Mouse (Mus musculus) neural tube, embryonic 12.5 days (tissue): ENCODE measurements at regions not wholly inside any gene's neighbourhood (a gene's known extent, or its start where the extent isn't known, plus 50 kb on each side); places are given as distances from the start of the nearest gene placed in this dataset.

Experiments used
- ATAC-seq: fragments of 200-750 bp; cut with Nextera tagmentation; 2 replicates; pipeline ENCODE4 v1.8.0; 2017; ENCODE audit warnings: low read depth, mild to moderate bottlenecking, moderate TSS enrichment, moderate library complexity; ENCODE audit not compliant: low FRiP score
- H3K27ac ChIP-seq: fragments of 300-500 bp; sonication (generic); 2 replicates; pipeline ENCODE4 v1.5.1; 2016
- H3K27me3 ChIP-seq: fragments of 300-500 bp; sonication (generic); replicated peaks from 2 replicates; pipeline ENCODE4 v1.6.1; 2016; ENCODE audit warnings: mild to moderate bottlenecking
- H3K36me3 ChIP-seq: fragments of 300-500 bp; sonication (generic); 2 replicates; pipeline ENCODE4 v1.6.1; 2016; ENCODE audit warnings: mild to moderate bottlenecking
- H3K4me1 ChIP-seq: fragments of 300-500 bp; sonication (generic); 2 replicates; pipeline ENCODE4 v1.6.1; 2016
- H3K4me2 ChIP-seq: fragments of 300-500 bp; sonication (generic); replicated peaks from 2 replicates; pipeline ENCODE4 v1.6.1; 2016; ENCODE audit warnings: mild to moderate bottlenecking
- H3K4me3 ChIP-seq: fragments of 300-500 bp; sonication (generic); 2 replicates; pipeline ENCODE4 v1.5.1; 2016
- H3K9ac ChIP-seq: fragments of 300-500 bp; sonication (generic); 2 replicates; pipeline ENCODE4 v1.6.1; 2016; ENCODE audit warnings: mild to moderate bottlenecking
- H3K9me3 ChIP-seq: fragments of 300-500 bp; sonication (generic); 2 replicates; pipeline ENCODE4 v1.6.1; 2016; ENCODE audit warnings: mild to moderate bottlenecking
- WGBS: fragments of 180-500 bp; shearing (Covaris S2); methylation state at CpG from one replicate; pipeline ENCODE4 v1.1.7; 2016; 5-methylcytosine and 5-hydroxymethylcytosine counted together

DNA sequence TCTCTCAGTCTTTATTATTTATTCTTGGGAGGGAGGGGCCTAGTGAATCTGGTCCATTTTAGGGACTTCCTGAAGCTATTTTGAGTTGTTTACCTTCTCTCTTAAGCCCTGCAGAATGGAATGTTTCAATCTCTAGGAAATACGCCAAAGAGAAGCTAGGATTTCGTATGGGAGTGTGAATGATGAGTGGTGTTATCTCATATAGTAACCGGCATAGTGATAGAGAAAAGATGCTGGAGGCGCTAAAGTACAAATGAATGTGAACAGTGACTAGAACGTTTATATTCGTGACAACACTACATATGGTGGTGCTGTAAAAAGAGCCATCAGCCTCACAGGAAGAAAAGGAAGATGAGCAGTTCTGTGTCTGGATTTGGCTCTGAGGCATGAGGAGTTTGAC lies 145.2 kb upstream of the Ube2e3 start:
- no peak overlapping the region for H3K4me2 ChIP-seq
- no peak for ATAC-seq
- H3K27ac ChIP-seq: no peak overlapping the region
- no peaks in the 10 kb centered on the region for H3K9me3 ChIP-seq
- H3K4me1 ChIP-seq: no peaks in the 10 kb centered on the region
- H3K4me3 ChIP-seq: no peak overlapping the region
- H3K27me3 ChIP-seq: no peaks in the 10 kb centered on the region
- no peaks in the 10 kb centered on the region for H3K36me3 ChIP-seq
- no peak overlapping the region for H3K9ac ChIP-seq
- 94% methylated on average over 6 of the region's 6 CpGs for WGBS

DNA sequence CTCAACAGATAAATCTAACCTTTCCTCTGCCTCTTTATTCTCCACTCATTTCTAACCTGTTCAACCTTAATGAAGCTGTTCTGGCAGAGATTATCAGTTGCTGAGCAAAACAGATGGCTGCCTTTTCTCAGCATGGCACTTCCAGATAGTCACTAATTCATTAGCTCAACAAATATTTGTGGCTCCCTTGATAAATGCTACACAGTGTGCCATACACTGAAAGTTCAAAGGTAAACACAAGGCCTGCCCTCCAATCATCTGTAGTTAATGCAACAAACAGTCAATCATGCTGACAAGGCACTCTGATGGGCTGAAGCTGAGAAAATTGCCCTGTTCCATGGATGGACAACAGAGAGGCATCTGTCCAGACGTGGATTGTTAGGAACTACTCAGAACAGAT lies 149.4 kb upstream of the Ube2e3 start:
- Histone ChIP-seq H3K27me3 (no peaks in the 10 kb centered on the region), H3K9me3 (no peaks in the 10 kb centered on the region), H3K4me1 (no peaks in the 10 kb centered on the region), H3K4me2 (no peak overlapping the region), H3K9ac (no peak overlapping the region), H3K27ac (no peak overlapping the region), H3K4me3 (no peak overlapping the region), H3K36me3 (no peaks in the 10 kb centered on the region)
- peak; percentile 61; the same call in 1 of the 2 replicates for ATAC-seq
- 46% methylated on average over 1 of the region's 1 CpGs for WGBS

DNA sequence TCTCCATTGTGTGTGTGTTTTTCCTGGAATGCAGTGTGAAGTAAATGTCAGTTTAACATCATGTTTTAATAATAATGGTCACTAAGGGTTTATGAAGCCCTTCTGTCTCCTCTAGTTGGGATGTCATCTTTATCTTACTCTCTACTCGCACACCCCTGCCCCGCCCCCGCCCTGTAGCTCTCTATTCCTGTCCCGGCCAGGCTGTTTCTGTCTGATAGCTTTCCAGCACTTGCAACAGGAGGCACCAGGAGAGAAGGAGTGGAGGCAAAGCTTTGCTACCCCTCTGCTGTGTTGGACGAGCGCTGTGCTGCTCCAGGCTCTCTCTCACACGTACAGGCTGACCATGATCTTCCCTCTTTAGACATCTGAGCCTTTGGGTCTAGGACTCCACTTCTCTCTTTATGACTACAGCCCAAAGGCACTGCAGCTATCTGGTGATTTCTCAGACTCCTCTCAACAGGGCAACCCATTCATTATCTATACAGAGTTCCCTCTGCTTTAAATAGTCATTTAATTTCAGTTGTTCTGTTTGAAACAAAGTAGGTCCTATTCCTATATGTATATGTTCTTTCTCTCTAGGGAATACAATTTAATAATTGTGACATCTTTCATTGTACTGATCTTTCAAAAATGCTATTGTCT lies 151.6 kb upstream of the Ube2e3 start:
- Histone ChIP-seq H3K9me3 (no peaks in the 10 kb centered on the region), H3K27me3 (no peaks in the 10 kb centered on the region), H3K27ac (no peak overlapping the region), H3K4me1 (no peaks in the 10 kb centered on the region), H3K9ac (no peak overlapping the region), H3K36me3 (no peaks in the 10 kb centered on the region), H3K4me2 (no peak overlapping the region), H3K4me3 (no peak overlapping the region)
- WGBS: 80% methylated on average over 7 of the region's 7 CpGs
- no peak for ATAC-seq

DNA sequence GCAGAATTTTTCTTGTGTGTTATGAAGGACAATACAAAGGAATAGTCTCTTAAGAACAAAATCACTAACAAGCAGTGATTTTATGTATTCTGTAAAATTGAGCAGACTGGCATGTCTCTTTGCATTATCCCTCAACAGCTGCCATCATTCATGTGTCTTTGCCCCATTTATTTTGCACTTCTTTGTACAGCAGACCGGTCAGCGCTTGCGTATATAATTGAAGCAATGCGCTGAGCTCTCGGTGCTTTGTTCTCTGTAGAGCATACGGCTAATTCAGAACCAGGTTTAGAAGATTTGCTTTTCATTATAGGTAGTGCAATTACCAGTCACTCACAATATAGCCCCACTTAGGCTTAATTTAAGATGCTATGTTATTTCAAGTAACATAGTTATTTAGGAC lies 173.1 kb upstream of the Ube2e3 start:
- H3K36me3 ChIP-seq: no peaks in the 10 kb centered on the region
- ATAC-seq: peak; percentile 53

DNA sequence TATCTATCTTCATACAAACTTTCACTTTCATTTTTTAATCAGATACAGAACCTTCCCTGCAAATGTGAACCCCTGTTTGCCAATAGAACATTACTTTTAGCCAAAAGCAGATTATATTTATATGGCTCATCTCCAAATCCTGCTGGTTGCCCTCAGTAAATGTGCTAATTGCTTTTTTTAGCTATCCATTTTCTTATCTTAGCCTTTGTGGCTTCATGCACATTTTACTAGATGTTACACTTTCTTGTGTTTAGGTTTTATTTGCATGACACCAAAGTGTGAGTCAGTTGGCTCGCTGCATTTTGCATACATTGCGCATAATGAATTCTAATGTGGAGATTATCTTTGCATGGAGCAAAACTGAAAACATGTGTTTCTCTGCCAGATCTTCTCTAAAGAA lies 211.3 kb upstream of the Ube2e3 start:
- no peak overlapping the region for H3K4me2 ChIP-seq
- no peaks in the 10 kb centered on the region for H3K36me3 ChIP-seq
- H3K27me3 ChIP-seq: no peaks in the 10 kb centered on the region
- ATAC-seq: no peak
- H3K9ac ChIP-seq: no peak overlapping the region
- no peaks in the 10 kb centered on the region for H3K4me1 ChIP-seq
- WGBS: 80% methylated on average over 2 of the region's 2 CpGs
- H3K27ac ChIP-seq: no peak overlapping the region
- no peak overlapping the region for H3K4me3 ChIP-seq
- no peaks in the 10 kb centered on the region for H3K9me3 ChIP-seq

More for the DNA sequence above, 173.1 kb upstream of the Ube2e3 start:
- Histone ChIP-seq H3K27me3 (no peaks in the 10 kb centered on the region), H3K27ac (no peak overlapping the region), H3K9ac (no peak overlapping the region), H3K4me2 (no peak overlapping the region), H3K4me1 (no peaks in the 10 kb centered on the region), H3K9me3 (no peaks in the 10 kb centered on the region), H3K4me3 (no peak overlapping the region)
- 49% methylated on average over 6 of the region's 6 CpGs for WGBS

DNA sequence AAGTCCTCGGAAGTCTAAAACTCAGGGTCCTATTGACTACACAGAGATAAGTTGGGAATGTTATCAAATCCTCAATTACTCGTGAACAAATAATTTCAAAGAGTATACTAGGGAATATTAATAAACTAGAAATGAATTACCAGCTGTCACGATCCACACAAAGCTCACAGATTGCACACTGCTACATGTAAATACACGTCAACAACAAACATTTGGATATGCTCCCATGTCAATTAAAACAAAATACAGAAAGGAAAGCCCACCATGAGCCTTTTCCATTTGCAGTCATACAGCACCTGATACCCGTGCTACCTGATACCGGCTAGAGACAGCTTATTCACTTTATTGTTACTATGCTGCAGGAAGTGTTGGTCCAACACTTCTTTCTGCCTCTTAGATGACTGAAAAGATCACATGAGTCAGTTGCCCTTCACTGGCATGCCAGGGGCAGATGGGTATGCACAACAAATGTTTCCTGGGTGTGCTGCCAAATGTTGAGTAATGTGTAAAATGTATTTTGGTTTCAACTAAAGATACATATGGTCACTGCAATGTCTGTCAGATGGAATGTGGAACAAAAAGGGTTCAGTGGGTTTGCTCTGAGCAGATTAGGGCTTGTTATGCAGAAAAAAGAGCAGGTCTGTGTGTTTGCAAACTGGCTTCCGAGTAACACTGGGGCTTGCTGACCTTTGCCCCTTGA lies 212.6 kb upstream of the Ube2e3 start:
- Histone ChIP-seq H3K9ac (no peak overlapping the region), H3K4me3 (no peak overlapping the region), H3K4me1 (no peaks in the 10 kb centered on the region), H3K27me3 (no peaks in the 10 kb centered on the region), H3K27ac (no peak overlapping the region), H3K4me2 (no peak overlapping the region), H3K36me3 (no peaks in the 10 kb centered on the region), H3K9me3 (no peaks in the 10 kb centered on the region)
- ATAC-seq: no peak
- WGBS: 77% methylated on average over 7 of the region's 7 CpGs

DNA sequence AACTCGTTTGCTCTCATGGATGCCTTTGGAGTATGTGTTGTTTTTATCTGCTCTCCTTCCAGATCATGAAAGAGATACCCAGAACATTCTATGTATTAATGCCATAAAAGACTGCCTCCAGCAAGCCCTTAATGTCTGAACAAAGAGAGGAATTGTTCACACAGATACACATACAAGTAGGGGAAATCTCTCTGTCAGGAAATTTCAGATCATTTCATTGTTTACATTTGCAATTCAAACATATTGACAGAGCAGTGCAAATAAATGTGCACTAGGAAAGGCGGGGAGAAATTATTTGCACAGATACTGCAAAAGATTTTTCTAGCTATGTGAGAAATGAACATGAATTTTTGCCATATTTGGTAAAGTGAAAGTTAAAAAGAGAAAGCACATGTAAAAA lies 216.4 kb upstream of the Ube2e3 start:
- Histone ChIP-seq H3K4me3 (no peak overlapping the region), H3K9me3 (no peaks in the 10 kb centered on the region), H3K4me2 (no peak overlapping the region), H3K27me3 (no peaks in the 10 kb centered on the region), H3K27ac (no peak overlapping the region), H3K4me1 (no peaks in the 10 kb centered on the region), H3K9ac (no peak overlapping the region), H3K36me3 (no peaks in the 10 kb centered on the region)
- ATAC-seq: no peak
- WGBS: 61% methylated on average over 2 of the region's 2 CpGs

DNA sequence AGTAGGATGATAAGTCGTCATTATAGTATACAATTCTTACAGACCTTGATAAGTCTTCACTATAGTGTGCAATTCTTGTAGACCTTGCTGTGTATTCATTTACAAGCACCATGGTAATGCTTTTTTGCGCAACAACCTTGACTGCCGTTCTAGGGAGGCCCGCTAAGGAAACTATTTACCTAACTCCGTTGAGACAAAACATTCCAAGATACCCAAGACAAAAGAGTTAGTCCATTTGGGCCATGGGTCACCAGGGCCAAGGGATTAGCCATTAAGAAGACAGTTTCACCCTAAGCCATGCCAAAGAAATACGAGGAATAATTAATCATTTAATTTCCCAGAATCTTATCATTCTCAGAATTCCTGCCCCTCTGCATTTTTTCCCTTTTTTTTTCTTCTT lies 227.6 kb upstream of the Ube2e3 start:
- no peak overlapping the region for H3K9ac ChIP-seq
- H3K4me3 ChIP-seq: no peak overlapping the region
- no peak overlapping the region for H3K4me2 ChIP-seq
- ATAC-seq: no peak
- H3K9me3 ChIP-seq: no peaks in the 10 kb centered on the region
- no peak overlapping the region for H3K27ac ChIP-seq
- no peaks in the 10 kb centered on the region for H3K27me3 ChIP-seq
- WGBS: 89% methylated on average over 6 of the region's 6 CpGs
- H3K36me3 ChIP-seq: no peaks in the 10 kb centered on the region
- no peaks in the 10 kb centered on the region for H3K4me1 ChIP-seq

DNA sequence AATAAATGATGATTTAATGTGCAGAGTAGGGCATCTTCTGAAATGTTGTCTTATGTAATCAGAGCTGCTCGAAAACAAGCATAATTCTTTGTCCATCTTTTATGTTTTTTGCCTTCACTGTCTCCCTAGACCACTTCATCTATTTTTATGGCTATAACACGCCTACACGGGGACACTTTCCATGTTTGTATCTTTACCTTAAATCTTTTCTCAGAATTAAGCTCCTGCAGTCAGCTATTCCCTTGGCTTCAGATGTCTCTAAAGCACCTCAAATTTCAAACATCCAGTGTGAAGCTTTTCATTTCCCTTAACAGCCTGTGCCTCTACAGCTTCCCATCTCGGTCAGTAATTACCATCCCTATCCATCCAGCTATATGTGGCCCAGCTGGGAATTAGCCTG lies 242.7 kb upstream of the Ube2e3 start:
- H3K27ac ChIP-seq: no peak overlapping the region
- ATAC-seq: no peak
- H3K4me2 ChIP-seq: no peak overlapping the region
- no peaks in the 10 kb centered on the region for H3K4me1 ChIP-seq
- no peaks in the 10 kb centered on the region for H3K36me3 ChIP-seq
- H3K9me3 ChIP-seq: no peaks in the 10 kb centered on the region
- H3K27me3 ChIP-seq: no peaks in the 10 kb centered on the region
- WGBS: 73% methylated on average over 4 of the region's 4 CpGs
- H3K4me3 ChIP-seq: no peak overlapping the region
- no peak overlapping the region for H3K9ac ChIP-seq

DNA sequence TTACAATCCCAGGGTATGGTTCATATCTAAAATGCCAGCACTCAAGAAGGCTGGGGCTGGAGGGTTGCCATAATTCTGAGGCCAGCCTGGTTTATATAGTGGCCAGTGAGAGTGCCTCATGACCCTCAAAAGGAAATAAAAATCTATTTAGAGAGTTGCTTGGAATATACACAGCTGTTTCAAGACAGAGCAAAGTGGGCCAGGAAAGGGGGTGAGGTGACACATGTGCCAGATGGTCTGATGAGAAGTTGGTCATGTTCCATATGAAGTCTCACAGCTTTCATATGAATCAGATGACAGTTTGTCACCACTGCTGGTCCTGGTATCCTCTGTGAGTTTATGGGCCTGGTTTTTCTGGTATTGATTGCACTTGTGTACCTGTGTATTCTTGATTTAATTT lies 261.5 kb upstream of the Ube2e3 start:
- no peak overlapping the region for H3K4me2 ChIP-seq
- H3K9ac ChIP-seq: no peak overlapping the region
- no peak overlapping the region for H3K4me3 ChIP-seq
- no peaks in the 10 kb centered on the region for H3K9me3 ChIP-seq
- H3K27me3 ChIP-seq: no peaks in the 10 kb centered on the region
- no peak overlapping the region for H3K27ac ChIP-seq
- no peaks in the 10 kb centered on the region for H3K4me1 ChIP-seq
- ATAC-seq: no peak
- H3K36me3 ChIP-seq: no peaks in the 10 kb centered on the region

DNA sequence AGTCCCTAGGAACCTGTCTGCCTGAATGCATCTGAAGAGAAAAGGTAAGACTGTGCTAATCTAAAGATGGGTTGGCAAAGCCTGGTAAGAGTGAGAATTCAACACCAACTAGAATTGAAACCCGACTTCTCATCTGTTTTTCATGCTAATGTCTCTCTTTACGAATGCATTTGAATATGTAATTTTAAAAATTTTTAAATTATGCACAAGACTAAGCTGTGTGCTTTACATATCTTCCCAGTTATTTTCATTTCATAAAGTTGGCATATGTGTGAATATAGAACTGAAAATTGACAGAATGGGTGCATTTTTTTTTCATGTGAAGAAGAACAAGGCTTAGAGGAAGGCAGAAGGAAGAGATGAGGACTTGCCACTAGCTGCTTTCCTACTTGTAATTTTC lies 267.2 kb upstream of the Ube2e3 start:
- no peaks in the 10 kb centered on the region for H3K9me3 ChIP-seq
- no peaks in the 10 kb centered on the region for H3K27me3 ChIP-seq
- no peak overlapping the region for H3K4me2 ChIP-seq
- no peak overlapping the region for H3K9ac ChIP-seq
- no peaks in the 10 kb centered on the region for H3K36me3 ChIP-seq
- no peak overlapping the region for H3K27ac ChIP-seq
- H3K4me3 ChIP-seq: no peak overlapping the region
- no peaks in the 10 kb centered on the region for H3K4me1 ChIP-seq
- 87% methylated on average over 2 of the region's 2 CpGs for WGBS
- no peak for ATAC-seq

DNA sequence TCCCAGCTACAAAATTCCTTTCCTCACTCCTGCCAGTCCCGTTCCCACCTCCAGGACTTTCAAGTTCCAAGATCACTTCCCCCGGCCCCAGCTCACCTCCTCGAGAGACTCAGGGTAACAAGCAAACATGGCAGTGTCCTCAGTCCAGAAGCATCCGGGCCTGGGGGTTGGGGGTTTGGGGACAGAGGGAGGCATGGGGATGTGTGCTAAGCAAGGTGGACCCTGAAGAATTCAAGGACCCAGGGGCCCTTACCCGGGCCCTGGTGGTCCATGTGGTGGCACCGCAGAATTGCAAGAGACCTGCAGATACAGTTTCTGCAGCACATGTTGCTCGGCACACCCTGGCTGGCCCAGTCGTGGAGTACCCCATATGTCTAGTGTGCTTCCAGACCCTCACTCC lies 269.9 kb upstream of the Ube2e3 start:
- Histone ChIP-seq H3K27ac (no peak overlapping the region), H3K4me2 (no peak overlapping the region), H3K4me3 (no peak overlapping the region), H3K27me3 (no peaks in the 10 kb centered on the region), H3K4me1 (no peaks in the 10 kb centered on the region), H3K36me3 (no peaks in the 10 kb centered on the region), H3K9me3 (no peaks in the 10 kb centered on the region), H3K9ac (no peak overlapping the region)
- 92% methylated on average over 8 of the region's 8 CpGs for WGBS
- ATAC-seq: no peak

DNA sequence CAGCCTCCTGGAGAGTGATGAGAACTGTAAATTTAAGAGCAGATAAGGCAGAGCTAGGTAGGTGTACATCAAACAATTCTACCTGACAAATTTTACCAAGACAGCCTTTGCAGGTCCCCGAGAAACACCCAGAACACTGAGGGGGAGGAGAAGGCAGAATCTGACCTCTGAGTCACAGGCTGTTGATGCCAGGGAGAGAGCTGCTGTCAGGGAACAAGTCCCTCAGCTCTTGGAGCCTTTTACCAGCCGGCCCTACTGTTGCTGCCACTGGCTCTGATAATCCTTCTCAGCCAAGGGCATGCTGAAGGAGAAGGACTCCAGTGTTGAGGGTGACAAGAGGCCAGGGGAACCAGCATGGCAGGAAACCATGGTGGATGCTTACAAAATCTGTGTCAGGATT lies 271.7 kb upstream of the Ube2e3 start:
- H3K27ac ChIP-seq: no peak overlapping the region
- H3K36me3 ChIP-seq: no peaks in the 10 kb centered on the region
- H3K4me3 ChIP-seq: no peak overlapping the region
- H3K27me3 ChIP-seq: no peaks in the 10 kb centered on the region
- no peak overlapping the region for H3K9ac ChIP-seq
- no peaks in the 10 kb centered on the region for H3K4me1 ChIP-seq
- no peak overlapping the region for H3K4me2 ChIP-seq
- ATAC-seq: no peak
- no peaks in the 10 kb centered on the region for H3K9me3 ChIP-seq
- WGBS: 78% methylated on average over 2 of the region's 2 CpGs
